Mouse (Mus musculus) lung, postnatal 0 days (tissue): ENCODE measurements around the gene Efnb2.

ENCODE experiments used
- CTCF ChIP-seq: IDR thresholded peaks from 2 replicates; pipeline ENCODE4 v1.5.1; 2016; ENCODE audit warnings: antibody characterized with exemption, mild to moderate bottlenecking
- EP300 ChIP-seq: IDR thresholded peaks from 2 replicates; pipeline ENCODE4 v1.6.1; 2016; ENCODE audit warnings: antibody characterized with exemption, mild to moderate bottlenecking, control low read depth

GRCm38 (mm10) chr8:8622476-8622875 lies 38.6 kb downstream of the Efnb2 start:
- TF ChIP-seq CTCF (no peak), EP300 (no peak)
